Mouse (Mus musculus) liver, embryonic 15.5 days (tissue): ENCODE data around the gene Mul1. TPM values are rescaled to one million over a fixed set of nuclear protein-coding genes. Genes with fewer than 3 reads are reported as not detected.
A peak's percentile ranks its signal among the peaks of the same experiment; 100 is the strongest.

Source experiments
- ATAC-seq: fragments of 200-750 bp; cut with Nextera tagmentation; 2 replicates; pipeline ENCODE4 v1.8.0; 2017; ENCODE audit warnings: moderate number of reproducible peaks, mild to moderate bottlenecking, moderate library complexity; ENCODE audit not compliant: insufficient read depth
- H3K27ac ChIP-seq: fragments of 300-500 bp; sonication (generic); replicated peaks from 2 replicates; pipeline ENCODE4 v1.5.1; 2015; ENCODE audit warnings: mild to moderate bottlenecking, inconsistent platforms
- H3K27me3 ChIP-seq: fragments of 300-500 bp; sonication (generic); 2 replicates; pipeline ENCODE4 v1.6.1; 2015; ENCODE audit warnings: mild to moderate bottlenecking, inconsistent platforms
- H3K36me3 ChIP-seq: fragments of 300-500 bp; sonication (generic); replicated peaks from 2 replicates; pipeline ENCODE4 v1.6.1; 2015; ENCODE audit warnings: moderate library complexity, mild to moderate bottlenecking, inconsistent platforms
- H3K4me1 ChIP-seq: fragments of 300-500 bp; sonication (generic); replicated peaks from 2 replicates; pipeline ENCODE4 v1.6.1; 2015; ENCODE audit warnings: inconsistent platforms
- H3K4me2 ChIP-seq: fragments of 300-500 bp; sonication (generic); 2 replicates; pipeline ENCODE4 v1.6.1; 2015; ENCODE audit warnings: moderate library complexity, mild to moderate bottlenecking, inconsistent platforms
- H3K4me3 ChIP-seq: fragments of 300-500 bp; sonication (generic); replicated peaks from 2 replicates; pipeline ENCODE4 v1.5.1; 2015; ENCODE audit warnings: mild to moderate bottlenecking, inconsistent platforms
- H3K9ac ChIP-seq: fragments of 300-500 bp; sonication (generic); 2 replicates; pipeline ENCODE4 v1.6.1; 2015; ENCODE audit warnings: moderate library complexity, mild to moderate bottlenecking, inconsistent platforms
- H3K9me3 ChIP-seq: fragments of 300-500 bp; sonication (generic); replicated peaks from 2 replicates; pipeline ENCODE4 v1.6.1; 2016; ENCODE audit warnings: inconsistent platforms
- WGBS: fragments of 180-500 bp; shearing (Covaris S2); methylation state at CpG from one replicate; pipeline ENCODE4 v1.1.7; 2015; ENCODE audit warnings: mixed read lengths; ENCODE audit not compliant: insufficient replicate concordance; 5-methylcytosine and 5-hydroxymethylcytosine counted together
- polyA plus RNA-seq: library from polyadenylated mRNA; unstranded; fragments of >200 nt; fragmentation: Nextera tagmentation; extraction: Ambion mirVana; gene quantifications from 2 replicates; pipeline ENCODE4 v1.2.1, GENCODE M21; 2015

Mul1 gene
- polyA plus RNA-seq: 7.8 and 8.6 TPM in 2 replicates

DNA sequence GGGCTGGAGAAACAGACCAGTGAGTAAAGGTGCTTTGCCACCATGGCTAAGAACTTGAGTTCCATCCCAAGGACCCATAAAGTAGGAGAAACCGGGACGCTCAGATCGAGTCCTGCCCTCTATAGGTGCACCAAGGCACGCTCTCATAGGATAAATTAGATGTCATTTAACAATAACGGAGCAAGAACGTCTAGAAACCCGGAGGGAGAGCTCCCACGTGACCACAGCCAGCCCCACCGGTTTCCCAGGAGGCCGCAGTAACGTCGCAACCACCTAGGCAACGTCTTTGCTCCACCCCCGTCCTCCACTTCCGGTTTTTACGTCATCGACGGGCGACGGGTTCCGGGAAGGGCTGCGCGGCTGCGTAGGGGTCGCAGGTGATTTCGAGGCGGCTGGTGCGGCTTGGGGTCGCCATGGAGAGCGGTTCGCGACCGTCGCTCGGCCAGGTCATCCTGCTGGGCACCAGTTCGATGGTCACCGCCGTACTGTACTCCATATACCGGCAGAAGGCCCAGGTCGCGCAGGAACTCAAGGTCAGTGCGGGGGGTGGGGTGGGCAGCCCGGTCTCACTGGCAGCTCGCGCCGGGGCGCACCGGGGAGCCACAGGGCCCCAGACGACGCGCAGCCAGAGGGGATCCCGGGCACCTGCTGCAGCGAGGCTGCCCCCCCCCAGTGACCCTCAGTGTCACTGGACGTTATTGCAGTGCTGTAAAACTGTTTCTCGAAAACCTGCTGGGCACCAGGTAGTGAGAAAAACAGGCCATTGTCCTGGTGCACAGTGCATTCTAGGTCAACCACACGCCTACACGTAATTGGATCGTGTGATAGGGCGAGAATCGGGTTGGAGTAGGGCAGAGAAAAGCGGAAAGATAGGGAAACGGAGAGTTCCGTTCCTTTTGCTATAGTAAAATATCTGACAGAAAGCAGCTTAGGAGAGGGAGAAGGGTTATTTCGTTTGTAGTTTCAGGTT lies at the start of gene Mul1:
Gene Mul1 (plus strand): TSS at position 325 of the 970 bp plus-strand sequence.
- ATAC-seq: peak; percentile 83
- Histone ChIP-seq H3K4me1 (peaks cover 19% of the 10 kb centered on the region), H3K4me2 (peak within 1 kb of the TSS; percentile 85), H3K4me3 (peak within 1 kb of the TSS; percentile 94), H3K9me3 (no peaks in the 10 kb centered on the region), H3K27me3 (peaks cover 20% of the 10 kb centered on the region; the same call in 1 of the 2 replicates), H3K9ac (peak within 1 kb of the TSS; percentile 84), H3K36me3 (peaks cover 33% of the 10 kb centered on the region), H3K27ac (peak within 1 kb of the TSS; percentile 67)
- under 1% methylated on average over 64 of the region's 64 CpGs for WGBS

GRCm38 (mm10) chr4:138393703-138394102 lies 40.8 kb upstream of the Mul1 start:
- H3K27me3 ChIP-seq: peaks cover 69% of the 10 kb centered on the region
- no peak overlapping the region for H3K9ac ChIP-seq
- peaks cover 6% of the 10 kb centered on the region; the same call in 1 of the 2 replicates for H3K4me1 ChIP-seq
- H3K27ac ChIP-seq: no peak overlapping the region
- 46% methylated on average over 7 of the region's 7 CpGs for WGBS
- no peaks in the 10 kb centered on the region for H3K9me3 ChIP-seq
- H3K4me3 ChIP-seq: no peak overlapping the region
- ATAC-seq: no peak
- H3K36me3 ChIP-seq: no peaks in the 10 kb centered on the region
- H3K4me2 ChIP-seq: no peak overlapping the region

GRCm38 (mm10) chr4:138395087-138395970 lies 39.1 kb upstream of the Mul1 start:
- Histone ChIP-seq H3K9me3 (no peaks in the 10 kb centered on the region), H3K27ac (no peak overlapping the region), H3K4me3 (no peak overlapping the region), H3K36me3 (no peaks in the 10 kb centered on the region), H3K9ac (no peak overlapping the region), H3K27me3 (peaks cover 75% of the 10 kb centered on the region), H3K4me1 (peaks cover 6% of the 10 kb centered on the region; the same call in 1 of the 2 replicates), H3K4me2 (peak overlapping the region; percentile 3; the same call in 1 of the 2 replicates)
- 2% methylated on average over 103 of the region's 103 CpGs for WGBS
- no peak for ATAC-seq

DNA sequence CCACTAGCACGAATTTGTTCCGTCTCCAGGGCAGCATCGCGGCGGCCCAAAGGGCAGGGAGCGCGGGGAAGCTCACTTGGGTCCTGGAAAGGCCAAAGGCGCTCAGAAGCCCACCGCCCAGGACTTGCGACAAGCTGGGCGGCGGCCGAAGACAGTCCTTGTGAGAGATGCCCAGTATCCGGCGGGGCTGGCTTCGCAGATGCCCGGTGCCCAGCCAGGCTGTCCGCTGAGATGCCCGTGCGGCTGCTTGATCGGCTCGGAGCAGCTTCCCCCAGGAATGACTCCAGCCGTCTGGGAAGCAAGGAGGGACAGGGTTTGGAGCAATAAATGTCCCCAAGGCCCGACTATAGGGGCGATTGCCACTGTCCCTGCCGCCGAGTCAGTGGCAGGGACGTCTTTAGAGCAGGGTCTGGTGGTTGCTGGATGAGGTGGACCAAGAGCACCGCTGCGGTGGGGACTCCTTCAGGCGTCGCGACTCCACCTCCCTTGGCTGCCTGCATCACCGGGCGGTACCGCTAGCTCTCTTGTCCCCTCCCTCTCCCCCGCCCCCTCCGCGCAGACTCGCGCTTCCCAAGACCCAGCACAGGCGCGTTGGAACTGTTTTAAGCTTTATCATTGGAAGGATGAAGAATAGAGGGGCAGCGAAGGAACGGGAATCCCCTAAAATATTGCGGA lies 38.4 kb upstream of the Mul1 start, which contains the start of gene Fam43b:
Gene Fam43b (minus strand): TSS at position 558 of the 675 bp plus-strand sequence.
- Histone ChIP-seq H3K27ac (no peak within 1 kb of the TSS), H3K4me1 (peaks cover 6% of the 10 kb centered on the region; the same call in 1 of the 2 replicates), H3K4me3 (no peak within 1 kb of the TSS), H3K36me3 (no peaks in the 10 kb centered on the region), H3K4me2 (peak within 1 kb of the TSS; percentile 3; the same call in 1 of the 2 replicates), H3K9me3 (no peaks in the 10 kb centered on the region), H3K27me3 (peaks cover 79% of the 10 kb centered on the region), H3K9ac (no peak within 1 kb of the TSS)
- under 1% methylated on average over 46 of the region's 46 CpGs for WGBS
- ATAC-seq: no peak

DNA sequence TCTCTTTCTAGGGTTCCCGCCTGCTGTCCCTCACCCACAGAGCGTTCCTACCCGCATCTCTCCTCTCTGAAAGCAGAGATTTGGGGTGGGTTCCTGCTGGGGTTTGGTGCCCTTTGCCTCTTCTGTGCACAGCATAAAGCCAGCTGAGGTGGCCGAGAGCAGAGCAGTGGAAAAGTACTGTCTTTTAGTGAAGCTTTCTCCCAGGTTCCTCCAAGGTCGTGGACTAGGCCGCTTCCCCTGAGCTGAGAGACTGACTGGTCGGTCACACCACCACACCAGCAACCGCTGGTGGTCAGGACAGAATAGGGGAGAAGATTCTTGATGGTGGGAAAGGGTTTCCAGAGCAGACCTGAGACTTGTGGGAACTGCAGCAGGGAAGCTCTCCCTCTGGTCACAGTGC lies 37.8 kb upstream of the Mul1 start:
- Histone ChIP-seq H3K27me3 (peaks cover 79% of the 10 kb centered on the region), H3K4me1 (peaks cover 6% of the 10 kb centered on the region; the same call in 1 of the 2 replicates), H3K4me2 (no peak overlapping the region), H3K9ac (no peak overlapping the region), H3K36me3 (no peaks in the 10 kb centered on the region), H3K9me3 (no peaks in the 10 kb centered on the region), H3K27ac (no peak overlapping the region), H3K4me3 (no peak overlapping the region)
- WGBS: 5% methylated on average over 8 of the region's 8 CpGs
- ATAC-seq: no peak

- ATAC-seq: no peak
- Histone ChIP-seq H3K36me3 (no peaks in the 10 kb centered on the region), H3K27me3 (peaks cover 13% of the 10 kb centered on the region), H3K9me3 (no peaks in the 10 kb centered on the region), H3K4me1 (no peaks in the 10 kb centered on the region), H3K4me3 (no peak overlapping the region), H3K4me2 (no peak overlapping the region), H3K9ac (no peak overlapping the region), H3K27ac (no peak overlapping the region)
- WGBS: 0% methylated on average over 2 of the region's 2 CpGs
Measured at GRCm38 (mm10) chr4:138404806-138405205, 29.7 kb upstream of the Mul1 start.

DNA sequence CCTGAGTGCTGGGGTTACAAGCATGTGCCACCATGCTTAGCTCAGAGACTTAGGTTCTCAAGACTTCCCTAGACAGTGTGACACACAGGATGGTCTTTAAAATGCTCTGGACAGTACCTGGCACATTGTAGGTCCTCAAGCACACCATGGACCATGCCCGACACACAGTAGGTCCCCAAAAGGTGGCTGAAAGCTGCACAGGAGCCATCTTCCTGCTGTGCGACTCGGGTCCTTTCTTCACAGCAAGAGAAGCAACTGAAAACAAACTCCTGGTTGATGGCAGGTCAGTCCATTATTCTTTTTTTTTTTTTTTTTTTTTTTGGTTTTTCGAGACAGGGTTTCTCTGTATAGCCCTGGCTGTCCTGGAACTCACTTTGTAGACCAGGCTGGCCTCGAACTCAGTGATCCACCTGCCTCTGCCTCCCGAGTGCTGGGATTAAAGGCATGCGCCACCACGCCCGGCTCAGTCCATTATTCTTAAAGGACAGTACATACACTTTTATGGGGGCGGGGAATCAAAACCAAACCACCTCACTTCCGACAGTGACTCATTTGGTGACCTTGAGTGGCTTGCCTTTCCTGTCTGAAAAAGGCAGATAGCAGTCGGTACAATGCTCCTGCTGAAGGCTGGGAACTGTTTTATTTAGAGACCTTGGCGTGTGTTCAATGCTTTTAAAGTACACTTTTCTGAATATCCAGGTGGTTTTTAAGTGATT lies 26.8 kb upstream of the Mul1 start:
- no peak overlapping the region for H3K4me2 ChIP-seq
- 27% methylated on average over 12 of the region's 13 CpGs for whole genome bisulfite sequencing
- H3K9me3 ChIP-seq: no peaks in the 10 kb centered on the region
- no peak overlapping the region for H3K4me3 ChIP-seq
- no peaks in the 10 kb centered on the region for H3K36me3 ChIP-seq
- no peak overlapping the region for H3K27ac ChIP-seq
- H3K27me3 ChIP-seq: peaks cover 13% of the 10 kb centered on the region
- no peaks in the 10 kb centered on the region for H3K4me1 ChIP-seq
- ATAC-seq: no peak
- H3K9ac ChIP-seq: no peak overlapping the region

DNA sequence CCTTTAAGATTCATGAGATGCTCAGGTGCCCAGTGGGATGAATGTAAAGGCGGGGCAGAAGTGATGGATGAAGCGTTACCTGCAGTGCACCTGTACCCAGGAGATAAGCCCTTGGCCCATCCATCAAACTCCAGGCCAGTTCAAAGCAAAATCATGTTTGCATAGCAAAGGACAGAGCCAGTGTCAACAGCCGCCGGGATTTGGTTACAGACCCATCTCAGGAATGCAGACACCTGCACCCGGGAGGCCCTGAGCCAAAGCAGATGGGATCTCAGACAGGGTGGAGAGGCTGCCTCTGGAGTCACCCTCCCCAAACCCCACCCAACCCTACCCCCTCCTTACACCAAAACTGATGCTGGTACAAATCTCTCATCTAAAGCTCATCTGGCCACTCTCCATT lies 23.5 kb upstream of the Mul1 start:
- no peak for ATAC-seq
- H3K4me1 ChIP-seq: no peaks in the 10 kb centered on the region
- H3K27me3 ChIP-seq: peaks cover 31% of the 10 kb centered on the region
- no peaks in the 10 kb centered on the region for H3K36me3 ChIP-seq
- no peak overlapping the region for H3K4me3 ChIP-seq
- WGBS: 27% methylated on average over 5 of the region's 5 CpGs
- no peak overlapping the region for H3K27ac ChIP-seq
- H3K9ac ChIP-seq: no peak overlapping the region
- no peak overlapping the region for H3K4me2 ChIP-seq
- no peaks in the 10 kb centered on the region for H3K9me3 ChIP-seq

- H3K9ac ChIP-seq: no peak overlapping the region
- ATAC-seq: no peak
- H3K36me3 ChIP-seq: no peaks in the 10 kb centered on the region
- WGBS: 44% methylated on average over 7 of the region's 7 CpGs
- no peak overlapping the region for H3K4me2 ChIP-seq
- no peak overlapping the region for H3K27ac ChIP-seq
- H3K4me1 ChIP-seq: no peaks in the 10 kb centered on the region
- H3K9me3 ChIP-seq: no peaks in the 10 kb centered on the region
- peaks cover 34% of the 10 kb centered on the region for H3K27me3 ChIP-seq
- H3K4me3 ChIP-seq: no peak overlapping the region
Measured at GRCm38 (mm10) chr4:138411504-138412121, 22.9 kb upstream of the Mul1 start.

DNA sequence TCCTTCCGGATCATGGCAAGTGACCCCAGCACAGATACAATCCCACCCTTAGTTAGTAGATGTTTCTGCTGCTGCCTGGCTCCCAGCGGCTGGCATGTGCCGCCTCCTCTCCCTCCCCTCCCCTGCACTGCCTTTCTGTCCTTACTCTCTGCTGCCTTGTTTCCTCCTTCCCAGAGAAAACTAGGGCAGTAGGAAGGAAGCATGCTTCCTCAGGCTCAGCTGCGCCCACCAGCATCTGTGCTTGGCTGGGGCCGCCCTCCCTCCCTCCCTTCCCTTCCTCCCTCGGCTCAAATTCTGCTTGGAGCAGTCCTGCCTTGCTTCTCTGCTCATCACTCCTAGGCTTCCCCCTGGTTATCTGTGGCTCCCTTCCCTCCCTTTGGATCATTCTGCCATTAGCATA lies 19.7 kb upstream of the Mul1 start:
- H3K4me3 ChIP-seq: no peak overlapping the region
- H3K9me3 ChIP-seq: no peaks in the 10 kb centered on the region
- H3K36me3 ChIP-seq: no peaks in the 10 kb centered on the region
- H3K27me3 ChIP-seq: peaks cover 42% of the 10 kb centered on the region
- WGBS: 19% methylated on average over 6 of the region's 6 CpGs
- ATAC-seq: no peak
- no peaks in the 10 kb centered on the region for H3K4me1 ChIP-seq
- no peak overlapping the region for H3K9ac ChIP-seq
- H3K4me2 ChIP-seq: no peak overlapping the region
- H3K27ac ChIP-seq: no peak overlapping the region
